Mouse (Mus musculus) spleen, postnatal 14 days (tissue): Measurements from ENCODE around the gene Pparg.
A peak's percentile ranks its signal among the peaks of the same experiment; 100 is the strongest.

Experiments
- DNase-seq, 2 experiments: peaks; one replicate each; pipeline ENCODE4 v3.0.0; 2021 to 2022; ENCODE audit warnings: low spot score in 2 of 2

Pparg gene

DNA sequence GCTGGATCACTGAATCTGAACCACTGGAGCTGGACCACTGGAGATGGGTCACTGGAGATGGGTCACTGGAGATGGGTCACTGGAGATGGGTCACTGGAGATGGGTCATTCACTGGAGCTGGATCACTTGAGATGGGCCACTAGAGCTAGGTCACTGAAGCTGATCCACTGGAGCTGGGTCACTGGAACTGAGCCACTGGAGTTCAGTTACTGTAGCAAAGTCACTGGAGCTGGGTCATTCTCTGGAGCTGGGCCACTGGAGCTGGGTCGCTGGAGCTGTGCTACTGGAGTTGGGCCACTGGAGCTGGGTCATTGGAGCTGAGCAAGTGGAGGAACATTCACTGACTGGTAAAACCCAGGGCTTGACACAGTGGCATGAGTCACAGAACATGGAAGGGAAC is 145.7 kb downstream of the Pparg start:
- DNase-seq = no peak

DNA sequence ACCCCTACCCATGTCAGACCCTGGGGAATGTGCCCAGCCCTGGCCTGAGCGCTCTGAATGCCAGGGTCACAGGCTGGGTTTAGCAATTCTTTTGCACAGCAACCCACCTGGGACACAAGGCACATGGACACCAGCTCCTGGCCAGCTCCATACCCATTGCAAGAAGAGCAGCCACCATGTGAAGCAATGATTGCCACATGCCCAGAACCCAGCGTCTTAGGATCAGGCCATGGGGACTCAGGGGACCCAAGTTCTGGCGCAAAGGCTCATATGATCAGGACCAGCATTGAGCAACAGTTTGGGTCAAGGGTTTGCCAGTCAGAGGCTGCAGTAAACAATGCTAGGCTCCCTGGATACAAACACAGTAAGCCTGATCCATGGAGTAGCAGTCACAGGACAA is 150.7 kb downstream of the Pparg start:
- DNase-seq = no peak

DNA sequence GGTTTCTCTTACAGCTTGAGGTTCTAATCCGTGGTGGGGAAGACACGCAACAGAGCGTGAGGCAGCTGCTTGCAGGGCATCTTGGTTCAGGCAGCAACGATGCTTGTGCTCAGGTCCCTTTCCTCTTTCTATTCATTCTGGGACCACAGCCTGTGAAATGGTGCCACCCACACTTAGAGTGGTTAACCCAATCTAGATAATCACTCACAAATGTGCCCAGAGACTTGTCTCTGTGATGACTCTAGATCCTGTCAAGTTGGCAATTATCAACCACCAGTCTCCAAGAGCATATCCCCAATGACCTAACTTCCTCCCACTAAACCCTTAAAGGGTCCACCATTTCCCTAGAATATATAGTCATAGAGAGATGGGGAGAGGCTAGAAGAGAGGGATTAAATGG is 152.5 kb downstream of the Pparg start:
- DNase-seq = no peak

DNA sequence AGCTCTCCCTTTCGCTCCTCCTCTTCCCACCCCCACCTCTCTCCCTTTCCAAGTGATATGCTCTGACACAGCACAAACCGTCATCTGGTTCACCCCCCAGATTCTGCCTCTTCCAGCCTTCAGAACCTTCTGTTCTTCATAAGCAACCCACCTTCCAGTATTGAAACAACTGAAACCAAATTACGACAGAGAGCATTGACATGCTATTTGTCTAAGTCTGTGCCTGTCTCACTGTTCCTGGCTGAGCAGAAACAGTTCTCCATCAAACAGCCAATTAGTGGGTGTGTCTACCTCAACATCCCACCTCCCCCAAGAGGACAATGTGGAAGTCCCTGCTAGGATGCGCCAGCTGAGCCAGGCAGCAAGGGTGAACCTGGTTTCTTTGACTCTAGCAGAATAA is 157.2 kb downstream of the Pparg start:
- no peak for DNase-seq

DNA sequence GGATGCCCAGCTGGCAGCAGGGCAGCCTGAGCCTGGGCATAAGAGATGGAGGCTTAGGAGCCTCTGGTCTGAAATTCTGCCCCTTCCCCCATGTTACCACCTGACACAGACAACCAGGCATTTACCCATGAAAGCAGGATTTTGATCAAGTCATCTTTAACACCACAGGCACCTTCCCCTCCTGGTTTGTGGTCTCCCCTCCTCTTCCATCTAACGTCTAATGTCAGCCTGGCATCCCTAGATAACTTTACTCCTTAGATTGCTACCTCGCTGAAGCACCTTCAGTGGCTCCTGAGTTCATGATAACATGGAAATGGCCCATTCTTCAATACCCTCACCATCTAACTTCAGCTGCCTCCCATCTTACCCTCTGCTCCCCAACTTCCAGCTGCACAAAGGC is 157.6 kb downstream of the Pparg start:
- DNase-seq = no peak

DNA sequence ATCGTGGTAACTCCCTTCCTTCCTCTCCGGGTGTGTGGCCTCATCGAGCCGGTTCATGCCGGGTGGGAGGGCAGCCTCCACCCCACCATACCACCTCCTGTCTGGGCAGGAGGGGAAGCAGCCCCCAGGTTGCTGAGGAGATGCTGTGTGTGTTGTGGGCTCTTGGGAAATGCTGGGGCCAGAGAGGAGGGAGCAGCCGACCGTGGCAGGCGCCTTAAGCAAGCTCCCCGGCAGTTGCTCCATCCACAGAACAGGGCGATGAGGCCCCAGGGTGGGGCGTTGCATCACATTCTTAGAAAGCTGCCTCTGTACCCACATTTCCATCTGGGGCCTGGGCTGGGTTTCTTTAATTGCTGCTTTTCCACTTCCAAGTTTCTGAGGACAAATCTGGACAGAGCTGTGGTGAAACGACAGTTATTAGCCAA is 158.5 kb downstream of the Pparg start:
- DNase-seq = peak in 1 of 2 experiments; percentile 7

DNA sequence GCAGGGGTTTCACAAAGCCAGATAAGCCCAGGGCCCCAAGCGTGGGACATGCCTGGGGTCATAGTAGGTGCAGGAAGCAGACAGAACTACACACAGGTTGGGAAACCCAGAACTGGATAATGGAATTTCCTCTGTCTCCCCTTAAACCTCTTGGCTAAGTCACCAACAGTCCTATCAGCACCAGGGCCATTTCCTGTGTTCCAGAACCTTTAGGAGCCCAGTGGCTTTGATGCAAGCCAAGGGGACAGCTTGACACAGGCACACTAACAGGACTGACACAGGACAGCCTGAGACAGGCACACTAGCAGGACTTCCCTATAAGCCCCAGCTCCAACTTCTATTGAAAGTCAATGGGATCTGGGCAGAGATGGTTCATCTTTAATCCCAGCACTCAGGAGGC is 161.2 kb downstream of the Pparg start:
- no peak for DNase-seq

DNA sequence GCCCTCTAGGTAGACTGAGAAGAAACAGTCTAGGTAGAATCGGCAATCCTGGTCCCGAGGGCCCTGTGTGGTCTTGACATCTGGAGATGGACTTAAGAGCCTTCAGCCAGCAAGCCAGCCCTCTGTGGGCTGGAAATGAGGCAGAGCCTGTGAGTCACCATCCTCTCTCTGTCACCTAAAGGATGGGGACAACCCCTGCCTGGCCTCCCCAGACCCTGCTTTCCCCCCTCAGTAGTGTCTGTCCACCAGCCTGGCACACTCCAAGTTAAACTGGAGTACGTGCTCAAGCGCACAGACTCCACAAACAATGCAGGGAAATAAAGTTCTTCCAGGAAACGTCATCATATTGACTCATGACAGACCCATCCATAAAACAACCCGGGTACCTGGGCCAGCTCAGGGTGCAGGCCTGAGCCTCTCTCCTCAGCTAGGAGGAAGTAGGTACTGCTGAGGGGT is 162.0 kb downstream of the Pparg start:
- DNase-seq = no peak

DNA sequence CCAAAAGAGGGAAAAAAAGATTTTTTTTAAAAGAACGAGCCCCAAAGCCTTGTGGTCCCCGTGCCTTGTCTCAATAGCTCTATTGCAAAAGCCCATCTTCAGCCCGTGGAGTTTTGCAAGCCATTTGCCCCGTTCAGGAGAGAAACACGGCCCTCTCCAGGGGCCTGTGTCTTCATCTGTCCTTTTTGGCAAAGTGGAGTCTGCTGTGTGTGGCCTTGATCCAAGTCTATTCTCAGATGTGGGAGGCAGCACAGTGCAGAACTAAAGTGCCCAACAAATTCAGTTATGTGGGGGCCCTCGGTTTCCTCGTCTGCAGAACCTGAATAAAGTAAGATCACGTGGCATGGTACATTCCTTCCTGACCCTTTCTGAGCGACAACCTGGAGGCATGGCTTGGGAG is 162.4 kb downstream of the Pparg start:
- DNase-seq = no peak

DNA sequence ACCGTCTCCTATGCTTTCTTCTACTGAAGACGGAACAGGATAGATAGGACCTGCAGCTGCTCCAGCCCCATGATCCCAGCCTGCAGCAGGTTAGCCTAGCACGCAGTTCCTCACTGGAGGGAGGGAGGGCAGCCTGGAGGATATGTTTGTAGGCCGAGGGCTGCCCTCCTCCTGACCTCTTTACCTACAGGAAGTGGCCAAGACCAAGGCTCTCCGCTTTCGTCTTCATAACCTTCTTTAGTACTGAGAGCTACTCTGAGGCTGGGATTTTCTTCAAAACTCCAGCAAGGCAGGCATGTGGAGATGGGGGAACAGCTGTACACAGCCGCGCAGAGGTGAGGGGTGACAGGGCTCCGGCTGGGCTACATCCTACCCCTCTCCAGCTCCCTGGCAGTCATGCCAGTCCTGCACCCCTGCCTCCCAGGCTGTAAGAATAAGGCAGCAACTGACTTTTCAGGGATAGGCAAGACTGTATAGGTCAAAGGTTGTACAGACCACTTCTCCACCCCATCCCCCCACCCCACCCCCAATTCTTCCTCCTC is 163.8 kb downstream of the Pparg start:
- DNase-seq = no peak

DNA sequence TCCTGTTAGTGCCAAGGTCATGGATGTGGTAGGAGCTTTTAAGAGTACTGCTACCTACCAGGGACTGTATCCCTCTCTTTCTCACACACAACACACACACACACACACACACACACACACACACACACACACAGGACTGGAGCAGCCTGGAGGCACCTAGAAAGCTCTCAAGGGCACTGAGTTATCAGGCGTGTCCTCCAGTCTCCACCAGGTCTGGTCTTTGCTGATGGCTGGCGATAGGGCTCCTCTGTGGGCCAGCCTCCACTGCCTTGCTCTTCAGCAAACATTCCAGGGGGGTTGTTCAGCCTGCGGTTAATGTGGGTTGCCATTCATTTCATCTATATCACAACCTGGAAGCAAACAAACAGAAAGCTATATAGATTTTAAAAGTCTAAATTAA is 166.7 kb downstream of the Pparg start:
- DNase-seq = no peak

DNA sequence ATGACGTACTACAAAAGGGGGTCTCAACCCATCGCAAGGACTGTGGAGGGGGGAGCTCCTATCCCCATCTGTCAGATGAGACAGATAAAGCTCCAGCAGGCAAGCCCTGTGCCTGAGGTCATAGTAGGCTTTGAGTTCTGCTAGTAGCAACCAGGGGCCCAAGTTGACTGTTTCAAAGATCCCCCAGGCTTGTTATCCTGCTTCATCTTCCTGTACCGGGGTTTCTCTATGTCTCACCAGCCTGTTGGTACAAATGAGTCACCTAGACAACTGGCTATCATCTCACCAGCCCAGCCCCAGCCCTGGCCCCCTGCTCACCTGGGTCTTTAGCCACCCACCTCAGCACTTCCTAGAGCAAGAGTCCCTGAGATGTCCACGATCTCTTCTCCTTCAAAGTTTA is 167.6 kb downstream of the Pparg start:
- no peak for DNase-seq

DNA sequence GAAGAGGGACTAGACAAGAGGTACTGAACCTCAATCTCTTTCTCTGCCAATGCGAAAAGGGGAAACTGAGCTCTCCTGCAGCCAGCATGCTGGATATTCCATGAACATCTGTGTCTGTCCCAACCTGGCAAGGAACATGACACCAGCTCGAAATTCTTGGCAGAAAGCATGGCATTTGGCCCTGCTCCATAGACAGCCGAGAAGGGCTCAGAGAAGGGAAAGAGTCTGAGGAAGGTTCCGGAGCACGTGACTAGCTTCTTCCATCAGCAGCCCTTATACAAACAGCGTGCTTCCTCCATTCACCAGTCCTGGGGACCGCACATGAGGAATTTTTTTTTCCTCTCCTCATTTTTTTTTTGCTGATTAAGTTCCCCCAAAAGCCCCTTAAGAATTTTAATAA is 173.9 kb downstream of the Pparg start:
- no peak for DNase-seq

DNA sequence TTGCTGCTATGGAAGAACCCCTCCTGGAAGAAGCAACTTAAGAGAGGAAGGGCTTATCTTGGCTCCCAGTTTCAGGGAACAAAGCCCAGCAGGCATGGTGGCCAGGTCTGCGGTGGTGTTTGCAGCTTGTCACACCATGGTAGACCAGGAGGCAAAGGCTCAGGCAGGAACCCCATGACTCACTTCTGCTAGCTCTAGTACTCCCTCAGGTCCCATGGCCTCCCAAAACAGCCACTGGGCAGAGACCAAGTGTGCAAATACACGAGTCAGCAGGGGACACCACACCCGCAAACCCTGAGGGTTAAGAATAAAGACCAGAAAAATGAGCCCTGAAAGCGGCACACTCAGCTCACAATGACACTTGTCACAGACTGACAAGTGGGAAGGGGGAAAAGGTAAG is 175.4 kb downstream of the Pparg start:
- no peak for DNase-seq

DNA sequence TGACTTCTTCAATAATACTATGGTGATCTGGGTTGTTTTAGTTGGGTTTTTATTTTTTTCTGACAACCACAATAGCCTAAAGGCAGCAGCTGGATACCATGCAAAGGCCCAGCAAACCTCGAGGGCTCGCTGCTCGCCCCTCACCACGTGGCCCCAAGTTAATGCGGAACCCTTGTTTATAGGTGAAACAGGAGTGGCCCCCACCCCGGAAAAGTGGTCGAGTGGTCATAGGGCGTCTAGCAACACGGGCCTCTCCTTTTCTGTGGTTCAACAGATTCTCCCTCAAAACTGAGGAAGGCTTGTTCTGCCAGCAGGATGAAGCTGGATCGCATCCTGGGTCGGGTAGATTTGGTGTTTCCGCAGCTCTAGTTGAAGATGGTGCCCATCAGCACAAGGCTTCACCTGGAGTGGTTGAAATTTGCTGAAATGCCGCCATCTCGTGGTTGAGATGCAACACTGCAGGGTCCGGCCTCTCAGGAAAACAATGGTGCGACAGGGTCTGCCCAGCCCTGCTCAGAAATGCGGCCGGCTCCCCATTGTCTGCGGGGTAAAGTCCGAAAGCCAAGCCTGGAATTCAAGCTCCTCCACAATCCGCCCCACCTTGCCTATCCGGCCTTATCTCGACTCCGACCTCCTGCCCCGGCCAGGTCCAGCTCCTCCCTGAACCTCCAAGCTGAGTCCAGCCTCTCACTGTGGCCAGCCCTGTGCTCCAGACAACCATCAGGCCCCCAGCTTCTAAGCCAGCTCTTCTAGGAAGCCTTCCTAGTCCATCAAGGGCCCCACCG is 178.1 kb downstream of the Pparg start:
- peak; percentile 41 to 63 for DNase-seq
